Mouse (Mus musculus): ENCODE results near the gene Ntm.

Ntm gene

DNA sequence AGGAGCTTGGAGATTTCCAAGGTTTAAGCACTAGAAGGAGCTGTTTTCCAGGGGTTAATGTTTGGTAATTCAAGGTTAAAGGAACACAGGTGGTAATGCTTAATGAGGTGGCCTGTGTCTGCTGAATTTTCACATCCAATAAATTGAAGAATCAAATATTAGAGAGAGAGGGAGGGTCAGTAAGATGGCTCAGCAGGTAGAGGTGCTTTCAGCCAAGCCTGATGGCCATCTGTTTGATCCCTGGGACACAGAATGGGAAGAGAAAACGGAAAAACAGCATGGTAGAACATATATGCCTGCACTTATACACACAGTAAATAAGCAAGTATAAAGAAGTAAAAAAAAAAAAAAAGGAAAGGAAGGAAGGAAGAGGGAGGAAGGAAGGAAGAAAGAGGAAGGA is 890.9 kb downstream of the Ntm start:
- DNase-seq (ENCODE audit: low read depth, low spot score), result no peak

DNA sequence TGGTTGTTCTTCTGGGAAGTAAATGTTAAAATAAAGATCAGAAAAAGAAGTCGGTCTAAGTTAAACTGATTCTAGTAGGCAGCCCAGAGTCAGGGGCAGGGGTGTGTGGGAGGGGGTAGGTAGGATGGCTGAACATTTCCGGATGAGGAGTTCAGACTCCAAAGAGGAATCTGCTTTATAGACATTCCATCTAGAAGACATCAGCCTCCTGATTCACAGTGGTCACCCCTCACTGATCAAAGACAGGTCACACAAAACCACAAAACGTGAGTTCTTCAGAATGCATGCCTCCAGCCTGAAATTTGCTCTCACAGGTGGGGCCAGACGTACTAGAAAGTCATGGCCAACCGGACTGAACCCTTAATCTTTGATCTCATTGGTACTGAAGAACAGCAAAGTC is 895.4 kb downstream of the Ntm start:
- no peak for DNase-seq (ENCODE audit: low read depth, low spot score)

DNA sequence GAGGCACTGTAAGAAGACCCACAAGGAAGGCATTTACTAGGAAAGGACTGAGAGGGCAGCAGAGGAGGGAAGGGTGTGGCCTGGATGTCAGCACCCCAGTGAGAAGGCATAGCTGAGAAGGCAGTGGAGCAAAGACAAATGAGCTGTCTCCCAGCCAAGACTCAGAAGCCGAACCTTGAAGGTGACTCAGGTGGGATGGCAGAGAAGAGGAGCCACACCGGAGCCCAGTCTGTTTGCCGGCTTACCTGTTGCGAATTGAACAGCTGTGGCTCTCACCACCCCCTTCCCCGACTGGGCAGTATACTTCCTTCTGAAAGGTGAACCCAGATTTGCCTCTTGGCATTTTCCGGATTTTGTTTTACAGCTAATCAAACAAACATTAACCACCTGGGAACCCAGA is 902.6 kb downstream of the Ntm start:
- no peak for DNase-seq (ENCODE audit: low read depth, low spot score)

DNA sequence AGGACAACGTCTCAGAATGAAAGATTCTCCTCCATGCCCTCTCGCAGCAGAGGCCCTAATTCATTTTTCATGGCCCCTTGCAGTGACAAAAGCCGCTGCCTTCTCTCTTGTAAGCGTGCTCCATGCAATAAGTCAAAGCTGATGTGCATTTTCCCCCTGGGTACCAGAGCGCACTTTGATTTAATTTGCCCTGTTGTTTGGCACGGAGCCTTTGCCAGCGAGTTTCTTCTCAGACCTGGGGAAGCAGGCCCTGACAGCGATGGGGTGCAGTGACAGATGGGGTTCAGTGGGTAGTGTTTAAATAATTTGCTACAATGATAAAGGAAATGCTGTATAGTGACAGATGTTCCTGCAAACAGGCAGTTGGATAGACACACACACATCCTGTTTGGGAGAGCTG is 904.1 kb downstream of the Ntm start:
- DNase-seq (ENCODE audit: low read depth, low spot score), result no peak

DNA sequence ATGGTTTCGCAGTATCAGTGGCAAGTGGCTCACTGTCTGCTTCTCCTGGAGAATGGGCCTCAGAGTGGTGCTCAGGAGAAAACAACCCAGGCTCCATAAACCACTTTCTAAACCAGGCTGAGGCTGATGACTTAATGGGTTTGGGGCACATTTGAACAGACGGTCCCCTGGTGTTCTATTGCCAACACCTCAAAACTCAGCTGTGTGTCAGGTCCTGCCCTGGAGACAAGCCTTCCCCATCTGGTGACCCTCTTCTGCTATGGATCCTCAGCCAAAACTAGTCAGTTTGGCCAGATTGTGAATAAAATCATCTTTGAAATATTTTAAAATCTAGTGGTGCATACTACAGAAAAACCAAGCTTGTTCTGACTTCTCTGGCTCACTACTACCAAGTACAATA is 907.3 kb downstream of the Ntm start:
- DNase-seq (ENCODE audit: low read depth, low spot score), result no peak

DNA sequence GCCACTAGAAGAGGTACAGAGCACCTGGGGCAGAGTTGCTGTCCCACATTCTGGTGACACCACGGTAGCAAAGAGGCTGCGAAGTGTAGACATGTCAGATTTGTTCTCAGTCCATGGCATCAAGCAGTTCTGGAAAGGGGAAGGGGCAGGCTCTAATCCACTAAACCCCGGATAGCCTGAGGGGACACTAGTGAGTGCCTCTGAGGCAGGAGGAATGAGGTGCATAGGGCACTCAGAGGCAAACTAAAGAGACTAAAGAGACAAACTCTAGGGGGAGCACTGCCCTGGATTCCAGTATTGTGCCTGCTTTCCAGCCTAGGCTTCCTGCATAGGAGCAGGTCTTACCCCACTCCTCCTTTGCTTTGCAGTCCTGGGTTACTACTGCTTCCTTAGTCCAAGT is 926.5 kb downstream of the Ntm start:
- no peak for DNase-seq (ENCODE audit: low read depth, low spot score)

DNA sequence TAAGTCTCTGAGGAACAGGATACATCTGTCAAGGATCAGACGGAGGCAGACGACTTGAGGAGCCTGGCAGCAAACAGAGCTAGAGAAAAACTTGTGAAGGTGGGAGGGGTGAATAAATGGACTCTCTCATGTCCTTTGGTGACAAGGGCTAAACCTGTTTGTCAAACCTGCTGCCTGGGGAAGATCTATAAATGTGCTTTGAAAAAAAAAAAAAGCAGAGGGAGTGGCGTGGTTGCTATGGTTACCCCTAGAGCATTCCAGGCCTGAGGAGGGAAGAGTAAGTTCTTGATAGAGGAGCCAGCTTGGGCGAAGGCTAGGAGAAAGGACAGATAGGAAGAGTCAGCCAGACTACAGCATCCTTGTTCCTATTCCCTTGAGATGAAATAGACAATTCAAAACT is 926.9 kb downstream of the Ntm start:
- DNase-seq (ENCODE audit: low read depth, low spot score), result no peak

DNA sequence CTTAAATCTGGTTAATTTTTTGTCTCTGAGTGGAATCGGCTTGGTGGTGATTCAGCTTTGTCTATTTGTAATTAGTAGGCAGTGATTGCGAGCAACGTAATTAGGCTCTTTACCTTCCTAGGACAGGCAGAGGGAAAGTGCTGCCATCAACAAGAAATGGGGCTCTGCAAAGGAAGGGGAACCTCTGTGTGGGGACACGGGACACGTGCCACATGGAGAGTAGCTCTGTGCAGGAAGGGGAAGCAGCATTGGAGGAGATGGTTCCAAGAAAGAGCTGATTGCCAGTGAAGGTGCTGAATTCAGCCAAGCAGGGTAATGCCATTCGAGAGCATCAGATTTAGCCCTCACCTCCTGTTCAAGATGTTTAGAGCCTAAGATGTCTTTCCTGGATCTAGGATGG is 936.5 kb downstream of the Ntm start:
- DNase-seq (ENCODE audit: low read depth, low spot score), result no peak

DNA sequence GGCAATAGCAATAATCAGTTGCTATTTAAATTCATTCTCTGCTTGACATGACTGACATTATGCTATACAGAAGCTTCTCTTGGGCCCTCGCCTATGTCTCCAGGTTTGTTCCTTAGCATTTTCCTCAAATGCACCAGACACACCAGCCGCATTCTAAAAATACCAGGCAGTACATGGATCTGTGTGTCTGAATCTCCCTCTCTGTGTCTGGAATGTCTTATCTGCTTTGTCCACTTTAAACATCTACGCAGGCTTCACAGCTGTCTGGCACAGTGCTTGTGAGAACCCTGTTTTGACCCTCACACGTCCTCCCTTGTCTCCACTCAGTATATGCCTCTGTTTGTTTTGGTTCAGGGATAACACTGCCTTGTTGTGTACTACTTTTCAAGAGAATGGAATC is 937.3 kb downstream of the Ntm start:
- DNase-seq (ENCODE audit: low read depth, low spot score), result no peak

DNA sequence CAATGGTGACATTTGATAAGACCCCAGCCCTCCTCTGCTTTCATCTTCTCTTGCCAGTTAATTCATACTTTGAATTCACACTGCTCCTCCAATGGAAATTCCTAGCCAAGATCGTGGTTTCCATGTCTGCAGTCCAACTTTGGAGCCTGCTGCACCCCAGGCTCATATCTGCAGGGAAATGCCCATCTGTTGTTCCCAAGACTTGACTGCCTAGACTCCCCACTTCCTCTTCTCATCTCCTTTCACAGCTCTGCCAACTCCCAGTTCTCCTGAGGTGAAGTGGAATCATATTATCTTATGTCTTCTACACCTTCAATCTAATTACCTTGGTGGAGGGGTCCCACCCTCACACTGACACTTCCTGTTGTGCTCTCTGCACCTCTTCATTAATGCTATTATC is 937.8 kb downstream of the Ntm start:
- DNase-seq (ENCODE audit: low read depth, low spot score), result no peak

DNA sequence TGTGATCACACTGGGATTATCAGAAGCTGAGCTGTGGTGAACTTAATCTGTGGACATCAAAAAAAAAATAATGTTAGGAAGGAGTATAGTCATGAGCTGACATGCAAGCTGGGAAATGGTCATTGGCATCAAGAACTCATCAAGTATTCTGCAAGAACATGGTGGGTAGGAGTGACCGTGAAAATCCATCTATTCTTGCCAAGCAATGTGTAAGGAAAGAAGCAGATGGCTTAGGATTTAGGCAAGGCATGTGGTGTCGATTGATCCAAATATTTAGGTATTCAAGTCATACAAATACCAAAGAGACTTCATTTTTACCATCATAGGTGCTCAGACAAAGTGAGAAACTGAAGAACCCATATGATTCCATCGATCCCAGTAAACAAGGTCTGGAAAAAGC is 946.1 kb downstream of the Ntm start:
- DNase-seq (ENCODE audit: low read depth, low spot score), result no peak

DNA sequence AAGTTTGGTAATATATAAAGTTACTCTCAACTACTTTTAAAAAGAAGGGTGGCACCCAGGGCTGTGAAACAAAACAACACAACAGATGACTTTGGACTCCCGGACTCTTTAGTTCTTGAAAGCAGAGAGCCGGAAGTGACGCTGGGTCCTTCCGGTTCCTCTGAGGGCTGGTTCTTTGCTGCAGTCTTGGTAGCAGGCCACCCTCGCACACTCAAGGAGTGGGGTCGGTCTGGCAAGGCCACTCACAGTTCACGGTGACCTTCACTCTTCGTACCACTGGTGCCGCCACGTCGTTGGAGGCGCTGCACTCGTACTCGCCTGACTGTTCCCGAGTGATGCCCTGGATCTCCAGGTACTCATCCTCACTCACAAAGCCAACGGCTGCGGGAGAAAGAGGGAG is 949.1 kb downstream of the Ntm start:
- DNase-seq (ENCODE audit: low read depth, low spot score), result no peak

DNA sequence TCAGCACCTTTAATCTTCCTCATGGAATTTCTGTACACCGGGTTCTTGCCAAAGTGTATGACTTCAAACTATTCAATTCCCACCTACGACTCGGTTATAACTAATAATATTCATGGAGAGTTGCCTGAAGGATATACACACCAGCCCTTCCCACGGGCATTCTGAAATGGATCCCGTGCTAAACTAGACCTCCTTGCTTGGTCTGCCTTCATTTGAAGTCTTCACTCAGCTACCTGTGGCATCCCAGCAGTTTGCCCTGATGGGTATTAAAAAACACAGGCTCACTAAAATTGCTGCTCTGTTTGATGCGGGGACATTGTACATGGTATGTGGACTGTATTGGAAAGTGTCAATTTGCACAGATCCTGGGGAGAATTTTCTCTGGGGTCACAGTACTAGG is 950.4 kb downstream of the Ntm start:
- DNase-seq (ENCODE audit: low read depth, low spot score), result no peak

DNA sequence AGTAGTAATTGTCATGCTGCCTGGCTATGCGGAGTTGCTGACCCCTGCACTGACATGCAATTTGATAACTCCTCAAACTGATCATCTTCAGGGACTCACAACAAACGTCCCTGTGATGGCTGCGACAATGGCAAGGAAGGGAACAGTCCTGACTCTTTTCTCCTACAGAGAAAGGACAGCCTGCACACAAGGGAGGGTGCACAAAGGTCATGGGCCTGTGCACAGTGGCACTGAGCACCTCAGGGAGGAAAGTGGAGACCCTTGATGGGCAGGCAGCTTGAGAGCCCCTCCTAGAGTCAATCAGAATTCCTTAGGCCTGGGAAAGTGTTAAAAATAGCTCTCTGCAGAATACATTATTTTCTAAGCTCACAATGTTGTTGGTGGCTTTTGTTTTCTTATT is 951.5 kb downstream of the Ntm start:
- no peak for DNase-seq (ENCODE audit: low read depth, low spot score)

DNA sequence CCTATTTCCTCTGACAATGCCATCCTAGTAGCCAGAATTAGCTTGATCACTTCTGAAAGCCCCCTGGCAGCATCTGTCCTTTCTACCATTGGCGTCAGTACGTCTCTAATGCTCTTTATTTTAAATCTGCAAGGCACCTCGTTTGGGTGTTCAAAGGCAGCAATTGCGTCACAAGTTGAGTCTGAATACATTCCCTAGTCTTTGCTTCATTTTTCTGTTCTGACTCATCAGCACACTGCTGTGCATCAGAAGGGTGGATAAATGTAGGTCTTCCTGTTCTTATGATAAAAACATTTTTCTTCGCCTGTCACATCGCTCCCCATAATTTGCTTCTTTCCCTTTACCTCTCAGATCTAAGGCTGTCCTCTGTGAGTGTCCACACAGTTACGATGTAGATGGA is 958.4 kb downstream of the Ntm start:
- DNase-seq (ENCODE audit: low read depth, low spot score), result no peak

DNA sequence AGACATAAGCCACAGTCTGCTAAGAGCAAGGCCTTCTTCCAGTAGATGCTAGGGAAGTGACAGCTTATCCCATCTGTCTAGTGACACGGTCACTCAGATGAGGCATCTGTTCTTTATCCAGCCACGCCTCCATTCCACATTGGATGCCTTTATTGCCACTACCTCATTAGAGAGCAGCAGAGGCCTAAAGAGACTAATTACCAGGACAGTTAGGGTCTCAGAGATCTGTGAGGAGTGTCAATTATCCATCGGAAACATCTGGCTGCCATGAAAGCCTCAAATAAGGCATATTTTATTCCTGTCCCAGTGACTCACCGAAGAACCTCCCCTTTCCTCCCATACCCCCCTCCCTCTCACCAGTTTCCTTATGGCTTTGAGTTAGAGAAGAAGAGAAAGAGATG is 963.0 kb downstream of the Ntm start:
- DNase-seq (ENCODE audit: low read depth, low spot score), result no peak

DNA sequence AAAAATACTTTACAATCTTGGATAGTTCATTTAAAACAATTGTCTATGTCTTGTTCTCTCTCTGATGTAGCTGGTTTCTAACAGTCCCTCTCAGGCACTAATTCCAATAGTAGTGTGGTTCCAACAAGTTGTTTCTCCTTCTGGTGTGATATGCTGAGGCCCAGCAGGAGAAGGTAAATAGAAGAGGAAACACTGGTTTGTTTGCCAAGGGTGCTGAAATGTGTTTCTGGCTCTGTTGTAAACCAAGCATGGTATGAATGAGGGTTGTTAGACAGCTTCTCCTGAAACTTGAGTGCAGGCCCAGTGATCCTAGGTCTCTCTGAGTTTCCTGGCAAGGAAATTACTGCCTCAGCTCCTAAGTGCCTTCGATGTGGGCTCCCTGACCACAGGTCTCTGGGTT is 985.7 kb downstream of the Ntm start:
- DNase-seq (ENCODE audit: low read depth, low spot score), result no peak

DNA sequence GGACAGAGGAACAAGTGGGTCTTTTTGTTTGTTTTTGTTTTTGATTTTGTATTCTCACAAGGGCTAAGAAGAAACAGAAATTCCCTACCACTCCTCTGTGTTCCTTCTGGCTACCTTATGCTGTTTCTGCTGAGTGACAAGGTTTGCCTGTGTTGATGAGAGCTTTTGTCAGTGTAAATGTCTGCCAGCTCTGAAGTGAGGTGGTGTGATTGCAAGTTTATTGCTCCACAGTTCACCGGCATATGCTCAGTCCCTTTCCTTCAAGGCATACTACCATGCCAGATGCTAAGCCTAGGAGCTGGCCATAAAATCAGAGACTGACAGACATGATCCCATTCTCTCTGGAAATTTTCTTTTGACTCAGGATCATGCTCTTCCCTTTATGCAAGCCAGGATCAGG is 993.5 kb downstream of the Ntm start:
- DNase-seq (ENCODE audit: low read depth, low spot score), result no peak
